Mouse (Mus musculus) ES-Bruce4 (cell line): ENCODE data around the gene Ogdhl.

Experiments
- CTCF ChIP-seq: IDR thresholded peaks from one replicate; pipeline ENCODE4 v1.8.1; 2011; ENCODE audit warnings: low read depth, low read length
- POLR2A ChIP-seq: IDR thresholded peaks from one replicate; pipeline ENCODE4 v1.8.1; 2011; ENCODE audit warnings: low read length; ENCODE audit not compliant: insufficient read depth

DNA sequence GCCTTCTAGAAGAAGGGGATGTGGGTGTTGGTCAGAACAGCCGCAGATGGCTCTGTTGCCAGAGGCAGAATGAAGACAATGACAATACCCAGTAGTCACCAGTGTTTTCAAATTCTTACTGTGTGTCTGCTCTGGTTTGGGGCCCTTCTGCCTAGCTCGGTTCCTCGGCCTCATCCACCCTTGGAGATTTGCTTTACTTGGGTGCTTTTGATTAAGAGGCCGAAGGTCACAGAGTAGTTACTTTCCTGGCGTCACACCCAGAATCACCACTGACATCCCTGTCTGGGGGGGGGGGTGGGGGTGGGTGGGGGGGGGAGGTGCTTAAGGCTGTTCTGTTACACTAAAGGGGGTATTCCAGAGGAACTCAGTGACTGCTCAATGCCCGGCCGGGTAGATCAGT, 42.5 kb downstream of the Ogdhl start:
- TF ChIP-seq CTCF = no peak
- no peak for TF ChIP-seq POLR2A
